Mouse (Mus musculus) MEL (cell line): ENCODE data around the gene Pi4ka. TPM values are rescaled to one million over a fixed set of nuclear protein-coding genes. Genes with fewer than 3 reads are reported as not detected.

ENCODE experiments used
- DNase-seq: peaks from one replicate; pipeline ENCODE4 v3.0.0; 2011; ENCODE audit warnings: low read depth, low spot score
- H3K27ac ChIP-seq: 2 replicates; pipeline ENCODE4 v1.5.1; 2012; ENCODE audit warnings: low read depth, mild to moderate bottlenecking, control low read depth, low read length, moderate library complexity; ENCODE audit not compliant: control insufficient read depth
- H3K27me3 ChIP-seq, 2 experiments: fragments of 150-350 bp in 1 of 2; sonication (generic) in 1 of 2; 2 replicates each; pipeline ENCODE4 v1.6.1; 2012; ENCODE audit warnings: low read length in 2 of 2, mild to moderate bottlenecking in 2 of 2, improper control_type of control experiment in 1 of 2, moderate library complexity in 1 of 2; ENCODE audit not compliant: insufficient read depth in 2 of 2, control insufficient read depth in 1 of 2
- H3K36me3 ChIP-seq, 2 experiments: 2 replicates each; pipeline ENCODE4 v1.6.1; 2012 to 2014; ENCODE audit warnings: low read length in 2 of 2, improper control_type of control experiment in 1 of 2, inconsistent platforms in 1 of 2, mild to moderate bottlenecking in 1 of 2; ENCODE audit not compliant: insufficient read depth in 2 of 2, control insufficient read depth in 1 of 2
- H3K4me1 ChIP-seq, 2 experiments: fragments of 150-350 bp in 1 of 2; sonication (generic) in 1 of 2; 2 replicates each; pipeline ENCODE4 v1.6.1; 2012; ENCODE audit warnings: low read length in 2 of 2, improper control_type of control experiment in 1 of 2, mild to moderate bottlenecking in 1 of 2; ENCODE audit not compliant: insufficient read depth in 2 of 2, control insufficient read depth in 1 of 2
- H3K4me3 ChIP-seq, 2 experiments: fragments of 150-350 bp in 1 of 2; sonication (generic) in 1 of 2; 2 replicates each; pipeline ENCODE4 v1.5.1; 2012; ENCODE audit warnings: low read depth in 2 of 2, low read length in 2 of 2, mild to moderate bottlenecking in 2 of 2, moderate library complexity in 2 of 2, control low read depth in 1 of 2, improper control_type of control experiment in 1 of 2; ENCODE audit not compliant: control insufficient read depth in 1 of 2, insufficient read depth in 1 of 2
- H3K79me2 ChIP-seq: 2 replicates; pipeline ENCODE4 v1.6.1; 2012; ENCODE audit warnings: mild to moderate bottlenecking, low read length, moderate library complexity; ENCODE audit not compliant: control insufficient read depth, poor library complexity, insufficient read depth
- H3K9ac ChIP-seq: 2 replicates; pipeline ENCODE4 v1.6.1; 2012; ENCODE audit warnings: low read depth, mild to moderate bottlenecking, control low read depth, low read length, moderate library complexity; ENCODE audit not compliant: control insufficient read depth, poor library complexity, severe bottlenecking
- H3K9me3 ChIP-seq: fragments of 150-350 bp; sonication (generic); replicated peaks from 2 replicates; pipeline ENCODE4 v1.6.1; 2012; ENCODE audit warnings: mild to moderate bottlenecking, low read length, improper control_type of control experiment, moderate library complexity; ENCODE audit not compliant: insufficient read depth
- BHLHE40 ChIP-seq: IDR thresholded peaks from 2 replicates; pipeline ENCODE4 v1.6.1; 2012; ENCODE audit warnings: low read depth, mild to moderate bottlenecking, inconsistent platforms, low read length, improper control_type of control experiment, borderline replicate concordance
- CHD1 ChIP-seq: IDR thresholded peaks from 2 replicates; pipeline ENCODE4 v1.6.1; 2012; ENCODE audit warnings: low read depth, mild to moderate bottlenecking, inconsistent platforms, low read length, improper control_type of control experiment
- CHD2 ChIP-seq: IDR thresholded peaks from 2 replicates; pipeline ENCODE4 v1.6.1; 2011; ENCODE audit warnings: low read length, improper control_type of control experiment
- CTCF ChIP-seq, 3 experiments: IDR thresholded peaks in 2 of 3; conservative IDR thresholded peaks in 1 of 3; 2 replicates each; pipeline ENCODE4 v1.5.1; 2011 to 2012; ENCODE audit warnings: low read length in 3 of 3, low read depth in 2 of 3, mild to moderate bottlenecking in 2 of 3, improper control_type of control experiment in 1 of 3, inconsistent platforms in 1 of 3, mixed read lengths in 1 of 3, moderate library complexity in 1 of 3; ENCODE audit not compliant: control insufficient read depth in 1 of 3, insufficient read depth in 1 of 3, poor library complexity in 1 of 3, severe bottlenecking in 1 of 3
- E2F4 ChIP-seq: IDR thresholded peaks from 2 replicates; pipeline ENCODE4 v1.6.1; 2011; ENCODE audit warnings: low read depth, low read length, improper control_type of control experiment, borderline replicate concordance
- ELF1 ChIP-seq: IDR thresholded peaks from 2 replicates; pipeline ENCODE4 v1.6.1; 2014; ENCODE audit warnings: low read depth, mild to moderate bottlenecking, inconsistent platforms, low read length, improper control_type of control experiment, moderate library complexity
- EP300 ChIP-seq, 2 experiments: IDR thresholded peaks; 2 replicates each; pipeline ENCODE4 v1.6.1; 2011; ENCODE audit warnings: improper control_type of control experiment in 2 of 2, low read length in 2 of 2, low read depth in 1 of 2, mild to moderate bottlenecking in 1 of 2
- ETS1 ChIP-seq: IDR thresholded peaks from 2 replicates; pipeline ENCODE4 v1.6.1; 2012; ENCODE audit warnings: low read depth, mild to moderate bottlenecking, inconsistent platforms, low read length, improper control_type of control experiment, moderate library complexity
- GABPA ChIP-seq: IDR thresholded peaks from 2 replicates; pipeline ENCODE4 v1.6.1; 2012; ENCODE audit warnings: low read depth, mild to moderate bottlenecking, inconsistent platforms, low read length, improper control_type of control experiment, moderate library complexity
- HCFC1 ChIP-seq: IDR thresholded peaks from 2 replicates; pipeline ENCODE4 v1.6.1; 2012; ENCODE audit warnings: low read depth, mild to moderate bottlenecking, inconsistent platforms, low read length, improper control_type of control experiment, moderate library complexity
- JUND ChIP-seq: IDR thresholded peaks from 2 replicates; pipeline ENCODE4 v1.6.1; 2011; ENCODE audit warnings: low read depth, mild to moderate bottlenecking, improper control_type of control experiment, low read length
- KAT2A ChIP-seq: conservative IDR thresholded peaks from 2 replicates; pipeline ENCODE4 v1.6.1; 2012; ENCODE audit warnings: low read depth, low read length, improper control_type of control experiment, inconsistent platforms
- MAFK ChIP-seq: IDR thresholded peaks from 2 replicates; pipeline ENCODE4 v1.6.1; 2011; ENCODE audit warnings: low read depth, mild to moderate bottlenecking, low read length, improper control_type of control experiment, borderline replicate concordance
- MAX ChIP-seq: IDR thresholded peaks from 2 replicates; pipeline ENCODE4 v1.6.1; 2011; ENCODE audit warnings: low read length, improper control_type of control experiment
- MAZ ChIP-seq: IDR thresholded peaks from 2 replicates; pipeline ENCODE4 v1.6.1; 2012; ENCODE audit warnings: low read depth, mild to moderate bottlenecking, inconsistent platforms, low read length, improper control_type of control experiment
- MEF2A ChIP-seq: IDR thresholded peaks from 2 replicates; pipeline ENCODE4 v1.6.1; 2014; ENCODE audit warnings: low read depth, mild to moderate bottlenecking, inconsistent platforms, low read length, improper control_type of control experiment; ENCODE audit not compliant: poor library complexity, insufficient replicate concordance, severe bottlenecking; ENCODE audit errors: extremely low read depth
- MXI1 ChIP-seq: IDR thresholded peaks from 2 replicates; pipeline ENCODE4 v1.6.1; 2011; ENCODE audit warnings: mild to moderate bottlenecking, low read depth, low read length, improper control_type of control experiment
- MYB ChIP-seq: IDR thresholded peaks from 2 replicates; pipeline ENCODE4 v1.6.1; 2011; ENCODE audit warnings: mild to moderate bottlenecking, low read depth, low read length, improper control_type of control experiment
- MYC ChIP-seq: IDR thresholded peaks from 2 replicates; pipeline ENCODE4 v1.6.1; 2011; ENCODE audit warnings: low read depth, mild to moderate bottlenecking, low read length, improper control_type of control experiment, moderate library complexity
- NRF1 ChIP-seq: IDR thresholded peaks from 2 replicates; pipeline ENCODE4 v1.6.1; 2014; ENCODE audit warnings: low read depth, mild to moderate bottlenecking, inconsistent platforms, low read length, improper control_type of control experiment, moderate library complexity; ENCODE audit not compliant: poor library complexity, insufficient read depth, severe bottlenecking
- POLR2AphosphoS2 ChIP-seq: IDR thresholded peaks from 2 replicates; pipeline ENCODE4 v1.6.1; 2011; ENCODE audit warnings: low read length, improper control_type of control experiment
- POLR2AphosphoS5 ChIP-seq: IDR thresholded peaks from 2 replicates; pipeline ENCODE4 v1.6.1; 2012; ENCODE audit warnings: low read depth, borderline replicate concordance, mild to moderate bottlenecking, inconsistent platforms, low read length, moderate library complexity, mixed read lengths
- RAD21 ChIP-seq: IDR thresholded peaks from 2 replicates; pipeline ENCODE4 v1.6.1; 2011; ENCODE audit warnings: mild to moderate bottlenecking, low read depth, low read length, improper control_type of control experiment
- RCOR1 ChIP-seq: IDR thresholded peaks from 2 replicates; pipeline ENCODE4 v1.6.1; 2012; ENCODE audit warnings: low read depth, mild to moderate bottlenecking, inconsistent platforms, low read length, improper control_type of control experiment
- SMC3 ChIP-seq: IDR thresholded peaks from 2 replicates; pipeline ENCODE4 v1.6.1; 2011; ENCODE audit warnings: low read depth, low read length, improper control_type of control experiment
- TAL1 ChIP-seq: IDR thresholded peaks from 2 replicates; pipeline ENCODE4 v1.6.1; 2012; ENCODE audit warnings: mild to moderate bottlenecking, inconsistent platforms, low read length, moderate library complexity, mixed read lengths
- TBP ChIP-seq: IDR thresholded peaks from 2 replicates; pipeline ENCODE4 v1.8.0; 2011; ENCODE audit warnings: low read depth, low read length, improper control_type of control experiment
- TCF12 ChIP-seq: IDR thresholded peaks from 2 replicates; pipeline ENCODE4 v1.6.1; 2014; ENCODE audit warnings: low read depth, mild to moderate bottlenecking, inconsistent platforms, low read length, improper control_type of control experiment, moderate library complexity
- USF1 ChIP-seq: IDR thresholded peaks from 2 replicates; pipeline ENCODE4 v1.6.1; 2014; ENCODE audit warnings: low read depth, mild to moderate bottlenecking, inconsistent platforms, low read length, improper control_type of control experiment, moderate library complexity
- USF2 ChIP-seq, 2 experiments: IDR thresholded peaks; 2 replicates each; pipeline ENCODE4 v1.6.1; 2011 to 2012; ENCODE audit warnings: improper control_type of control experiment in 2 of 2, low read length in 2 of 2, borderline replicate concordance in 1 of 2, inconsistent platforms in 1 of 2, low read depth in 1 of 2, mild to moderate bottlenecking in 1 of 2; ENCODE audit not compliant: insufficient read depth in 1 of 2
- ZC3H11A ChIP-seq: IDR thresholded peaks from 2 replicates; pipeline ENCODE4 v1.6.1; 2012; ENCODE audit warnings: low read depth, mild to moderate bottlenecking, inconsistent platforms, low read length, improper control_type of control experiment
- ZKSCAN1 ChIP-seq: IDR thresholded peaks from 2 replicates; pipeline ENCODE4 v1.6.1; 2012; ENCODE audit warnings: low read depth, mild to moderate bottlenecking, inconsistent platforms, low read length, improper control_type of control experiment, moderate library complexity
- ZMIZ1 ChIP-seq: IDR thresholded peaks from 2 replicates; pipeline ENCODE4 v1.6.1; 2012; ENCODE audit warnings: low read depth, mild to moderate bottlenecking, inconsistent platforms, low read length, improper control_type of control experiment, moderate library complexity
- ZNF384 ChIP-seq: IDR thresholded peaks from 2 replicates; pipeline ENCODE4 v1.6.1; 2012; ENCODE audit warnings: low read depth, mild to moderate bottlenecking, inconsistent platforms, low read length, improper control_type of control experiment
- polyA plus RNA-seq, 2 experiments: library from polyadenylated mRNA; stranded (reverse) in 1 of 2; unstranded in 1 of 2; fragments of >175 nt in 1 of 2; fragments of >200 nt in 1 of 2; gene quantifications; 2 replicates each; pipeline versions ENCODE4 v1.2.1 to v1.2.4; 2012; ENCODE audit warnings: low replicate concordance in 2 of 2, low read depth in 1 of 2; ENCODE audit not compliant: insufficient read length in 2 of 2, insufficient read depth in 1 of 2, missing spikeins in 1 of 2
- total RNA-seq: library from RNA; depleted of rRNA; stranded (reverse); fragments of 300-350 nt; gene quantifications from 2 replicates; pipeline ENCODE4 v1.2.3, GENCODE M21; 2012

The Pi4ka gene
- total and polyA plus RNA-seq, 3 experiments = 25.0 to 286 (median 73.1) TPM

DNA sequence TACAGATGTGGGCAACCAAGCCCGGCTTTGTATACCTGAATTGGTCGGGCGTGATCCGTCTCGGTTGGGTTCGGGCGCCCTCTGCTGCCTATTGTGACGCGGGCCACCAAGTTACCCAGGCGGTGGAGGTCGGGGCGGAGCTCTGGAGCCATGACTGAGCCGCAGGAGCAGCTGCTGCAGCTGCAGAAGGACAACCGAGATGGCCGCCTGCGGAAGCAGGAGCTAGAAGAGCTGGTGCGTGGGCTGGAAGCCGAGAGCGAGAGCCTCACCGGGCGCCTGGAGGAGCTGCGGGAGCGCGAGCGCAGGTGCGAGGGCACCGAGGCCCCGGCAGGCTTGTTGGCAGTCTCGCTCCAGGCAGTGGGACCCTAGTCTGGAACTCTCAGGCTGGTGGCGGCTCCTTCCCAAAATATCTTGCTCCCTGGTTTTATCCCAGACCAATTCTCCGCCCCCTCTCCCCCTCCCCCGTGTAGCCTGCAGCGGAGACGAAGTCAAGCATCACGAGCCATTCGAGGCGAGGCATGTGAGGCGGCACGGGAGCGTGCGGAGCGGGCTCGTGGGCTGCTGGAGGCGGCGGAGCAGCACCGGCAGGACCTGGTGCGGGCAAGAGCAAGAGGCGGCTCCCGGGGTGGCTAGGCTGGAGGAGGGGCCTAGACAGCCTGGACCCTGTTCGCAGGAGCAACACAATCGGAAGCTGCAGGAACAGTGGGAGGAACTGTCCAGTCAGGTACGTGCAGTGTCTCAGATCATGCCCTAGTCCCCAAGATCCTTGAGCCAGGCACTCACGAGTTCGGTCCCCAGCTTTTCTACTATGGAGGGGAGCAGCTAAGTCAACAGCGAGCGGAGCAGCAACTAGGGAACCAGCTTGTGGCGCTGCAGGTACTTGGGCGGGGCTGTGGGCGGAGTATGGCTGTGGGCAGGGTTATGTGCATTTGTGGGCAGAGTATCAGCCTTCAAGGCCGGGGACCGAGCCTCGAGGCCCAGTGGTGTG is 129.7 kb downstream of the Pi4ka start:
- H3K4me1 ChIP-seq = 0 out of 4 replicates have a peak, but pooled peaks cover 0 to 4% of the 10 kb centered on the region in 2 experiments
- peak; percentile 94 for DNase-seq
- H3K9me3 ChIP-seq = no peaks in the 10 kb centered on the region
- no peaks in the 10 kb centered on the region for H3K27me3 ChIP-seq
- H3K79me2 ChIP-seq = no peaks in the 10 kb centered on the region
- no peak overlapping the region for H3K27ac ChIP-seq
- no peaks in the 10 kb centered on the region for H3K36me3 ChIP-seq
- peak overlapping the region; percentile 66 for H3K9ac ChIP-seq
- peak overlapping the region; percentile 62 to 73 for H3K4me3 ChIP-seq
- no peak for TF ChIP-seq CHD2
- TF ChIP-seq BHLHE40 = no peak; the same call in 1 of the 2 replicates
- no peak for TF ChIP-seq POLR2AphosphoS5
- TF ChIP-seq SMC3 = peak; percentile 98
- TF ChIP-seq TBP = peak; percentile 64; the same call in 1 of the 2 replicates
- 0 out of 2 replicates have a peak, but pooled peaks have one; percentile 30 for TF ChIP-seq HCFC1
- no peak for TF ChIP-seq USF1
- TF ChIP-seq MEF2A = no peak
- peak; percentile 49 to 99 (median 96) for TF ChIP-seq CTCF (IDR thresholded peaks at IDR 0.05 in 2 of 3, conservative IDR thresholded peaks at IDR 0.05 in 1 of 3; ENCODE audit: control insufficient read depth in 1 of 3, insufficient read depth in 1 of 3, low read depth in 2 of 3, low read length in 3 of 3, poor library complexity in 1 of 3, severe bottlenecking in 1 of 3)
- no peak for TF ChIP-seq ZMIZ1
- no peak for TF ChIP-seq MAFK
- TF ChIP-seq NRF1 = no peak
- 0 out of 2 replicates have a peak, but pooled peaks have one; percentile 7 for TF ChIP-seq ETS1
- TF ChIP-seq RAD21 = peak; percentile 96
- no peak for TF ChIP-seq TCF12
- TF ChIP-seq ZC3H11A = peak; percentile 96
- no peak for TF ChIP-seq JUND
- TF ChIP-seq MAX = no peak; the same call in 1 of the 2 replicates
- no peak for TF ChIP-seq RCOR1
- TF ChIP-seq E2F4 = no peak
- 0 out of 4 replicates have a peak, but pooled peaks of 1 of the 2 experiments have one; percentile 11 for TF ChIP-seq EP300 (IDR thresholded peaks at IDR 0.05; ENCODE audit: low read depth in 1 of 2, low read length in 2 of 2)
- peak; percentile 24; the same call in 1 of the 2 replicates for TF ChIP-seq ZNF384
- TF ChIP-seq MAZ = 0 out of 2 replicates have a peak, but pooled peaks have one; percentile 38
- TF ChIP-seq KAT2A = no peak
- TF ChIP-seq MYB = no peak
- TF ChIP-seq TAL1 = no peak
- no peak for TF ChIP-seq ELF1
- no peak for TF ChIP-seq MYC
- peak; percentile 78 for TF ChIP-seq MXI1
- no peak for TF ChIP-seq GABPA
- peak; percentile 4; the same call in 1 of the 2 replicates for TF ChIP-seq ZKSCAN1
- no peak for TF ChIP-seq USF2 (IDR thresholded peaks at IDR 0.05; ENCODE audit: borderline replicate concordance in 1 of 2, insufficient read depth in 1 of 2, low read depth in 1 of 2, low read length in 2 of 2)
- no peak for TF ChIP-seq CHD1
- TF ChIP-seq POLR2AphosphoS2 = no peak
